Mouse (Mus musculus): ENCODE data around the gene Bcl2a1b. TPM values are rescaled to one million over a fixed set of nuclear protein-coding genes. Genes with fewer than 3 reads are reported as not detected.
"Not testable (repeated sequence)": the region's sequence is repeated elsewhere in the genome, so short reads cannot be mapped to it uniquely, and the experiment has no call there.

Gene Bcl2a1b
- total and polyA plus RNA-seq, 2 experiments from 2014 or later = 1.3 to 1.9 TPM

GRCm38 (mm10) chr9:89208939-89209338 is 9.9 kb downstream of the Bcl2a1b start:
- 54% methylated on average over 1 of the region's 1 CpGs for WGBS
- H3K9ac ChIP-seq (replicated peaks; ENCODE audit: low read depth, low read length); ATAC-seq (ENCODE audit: insufficient read depth, low read depth); H3K4me2 ChIP-seq (ENCODE audit: low read depth, low read length); H3K36me3 ChIP-seq (replicated peaks; ENCODE audit: control insufficient read depth, insufficient read depth, low read length); H3K27me3 ChIP-seq (ENCODE audit: control insufficient read depth, insufficient read depth, low read length); H3K4me3 ChIP-seq (ENCODE audit: low read depth, low read length); H3K4me1 ChIP-seq (ENCODE audit: control insufficient read depth, insufficient read depth); H3K27ac ChIP-seq (ENCODE audit: low read depth); DNase-seq (ENCODE audit: low spot score); H3K9me3 ChIP-seq (replicated peaks; ENCODE audit: control insufficient read depth, low read length): not testable (repeated sequence)

GRCm38 (mm10) chr9:89210353-89211064 is 11.5 kb downstream of the Bcl2a1b start, which contains the start of gene Mthfs:
Mthfs (plus strand) TSS chr9:89210676.
- 22% methylated on average over 9 of the region's 12 CpGs for WGBS
- Histone ChIP-seq H3K4me2 (ENCODE audit: low read depth, low read length) (peak within 1 kb of the TSS; percentile 56), H3K4me3 (ENCODE audit: low read depth, low read length) (peak within 1 kb of the TSS; percentile 38), H3K27ac (ENCODE audit: low read depth) (peak within 1 kb of the TSS; percentile 83)
- H3K9ac ChIP-seq (replicated peaks; ENCODE audit: low read depth, low read length); H3K36me3 ChIP-seq (replicated peaks; ENCODE audit: control insufficient read depth, insufficient read depth, low read length); H3K9me3 ChIP-seq (replicated peaks; ENCODE audit: control insufficient read depth, low read length); H3K4me1 ChIP-seq (ENCODE audit: control insufficient read depth, insufficient read depth); H3K27me3 ChIP-seq (ENCODE audit: control insufficient read depth, insufficient read depth, low read length): not testable (repeated sequence)
- peak; percentile 24; the same call in 1 of the 2 replicates for TF ChIP-seq CTCF (IDR thresholded peaks at IDR 0.05; ENCODE audit: low read depth)
- DNase-seq (ENCODE audit: low spot score) (peak; percentile 6), ATAC-seq (ENCODE audit: insufficient read depth, low read depth) (peak; percentile 53)

- ATAC-seq (ENCODE audit: insufficient read depth, low read depth) = peak; percentile 91
- peak overlapping the region; percentile 41 for H3K4me2 ChIP-seq (ENCODE audit: low read depth, low read length)
- H3K27me3 ChIP-seq (ENCODE audit: control insufficient read depth, insufficient read depth, low read length); H3K4me1 ChIP-seq (ENCODE audit: control insufficient read depth, insufficient read depth); H3K36me3 ChIP-seq (replicated peaks; ENCODE audit: control insufficient read depth, insufficient read depth, low read length); DNase-seq (ENCODE audit: low spot score); H3K9me3 ChIP-seq (replicated peaks; ENCODE audit: control insufficient read depth, low read length); H3K9ac ChIP-seq (replicated peaks; ENCODE audit: low read depth, low read length): not testable (repeated sequence)
- H3K4me3 ChIP-seq (ENCODE audit: low read depth, low read length) = peak overlapping the region; percentile 38
- H3K27ac ChIP-seq (ENCODE audit: low read depth) = peak overlapping the region; percentile 83
- WGBS = 10% methylated on average over 5 of the region's 44 CpGs
These were observed 12.3 kb downstream of the Bcl2a1b start for GRCm38 (mm10) chr9:89211065-89211858.

GRCm38 (mm10) chr9:89212428-89212827 is 13.4 kb downstream of the Bcl2a1b start:
- not testable (repeated sequence) for H3K4me2 ChIP-seq (ENCODE audit: low read depth, low read length); ATAC-seq (ENCODE audit: insufficient read depth, low read depth); H3K36me3 ChIP-seq (replicated peaks; ENCODE audit: control insufficient read depth, insufficient read depth, low read length); H3K4me1 ChIP-seq (ENCODE audit: control insufficient read depth, insufficient read depth); H3K9ac ChIP-seq (replicated peaks; ENCODE audit: low read depth, low read length); H3K27me3 ChIP-seq (ENCODE audit: control insufficient read depth, insufficient read depth, low read length); H3K4me3 ChIP-seq (ENCODE audit: low read depth, low read length); H3K9me3 ChIP-seq (replicated peaks; ENCODE audit: control insufficient read depth, low read length); DNase-seq (ENCODE audit: low spot score); H3K27ac ChIP-seq (ENCODE audit: low read depth)
- 60% methylated on average over 1 of the region's 1 CpGs for WGBS

- H3K4me2 ChIP-seq (ENCODE audit: low read depth, low read length); H3K9ac ChIP-seq (replicated peaks; ENCODE audit: low read depth, low read length); H3K27ac ChIP-seq (ENCODE audit: low read depth); H3K9me3 ChIP-seq (replicated peaks; ENCODE audit: control insufficient read depth, low read length); H3K4me3 ChIP-seq (ENCODE audit: low read depth, low read length); H3K36me3 ChIP-seq (replicated peaks; ENCODE audit: control insufficient read depth, insufficient read depth, low read length); H3K27me3 ChIP-seq (ENCODE audit: control insufficient read depth, insufficient read depth, low read length); ATAC-seq (ENCODE audit: insufficient read depth, low read depth); DNase-seq (ENCODE audit: low spot score); H3K4me1 ChIP-seq (ENCODE audit: control insufficient read depth, insufficient read depth): not testable (repeated sequence)
- WGBS = 87% methylated on average over 4 of the region's 4 CpGs
These were observed 19.2 kb downstream of the Bcl2a1b start for GRCm38 (mm10) chr9:89218174-89218573.

- not testable (repeated sequence) for H3K4me3 ChIP-seq (ENCODE audit: low read depth, low read length); H3K36me3 ChIP-seq (replicated peaks; ENCODE audit: control insufficient read depth, insufficient read depth, low read length); ATAC-seq (ENCODE audit: insufficient read depth, low read depth); H3K27ac ChIP-seq (ENCODE audit: low read depth); H3K9me3 ChIP-seq (replicated peaks; ENCODE audit: control insufficient read depth, low read length); DNase-seq (ENCODE audit: low spot score); H3K4me1 ChIP-seq (ENCODE audit: control insufficient read depth, insufficient read depth); H3K9ac ChIP-seq (replicated peaks; ENCODE audit: low read depth, low read length); H3K27me3 ChIP-seq (ENCODE audit: control insufficient read depth, insufficient read depth, low read length); H3K4me2 ChIP-seq (ENCODE audit: low read depth, low read length)
- whole genome bisulfite sequencing = 96% methylated on average over 3 of the region's 4 CpGs
These were observed 20.7 kb downstream of the Bcl2a1b start for GRCm38 (mm10) chr9:89219668-89220067.

- H3K4me3 ChIP-seq (ENCODE audit: low read depth, low read length); H3K9ac ChIP-seq (replicated peaks; ENCODE audit: low read depth, low read length); H3K36me3 ChIP-seq (replicated peaks; ENCODE audit: control insufficient read depth, insufficient read depth, low read length); DNase-seq (ENCODE audit: low spot score); ATAC-seq (ENCODE audit: insufficient read depth, low read depth); H3K27ac ChIP-seq (ENCODE audit: low read depth); H3K9me3 ChIP-seq (replicated peaks; ENCODE audit: control insufficient read depth, low read length); H3K4me1 ChIP-seq (ENCODE audit: control insufficient read depth, insufficient read depth); H3K27me3 ChIP-seq (ENCODE audit: control insufficient read depth, insufficient read depth, low read length); H3K4me2 ChIP-seq (ENCODE audit: low read depth, low read length): not testable (repeated sequence)
- WGBS = 83% methylated on average over 6 of the region's 6 CpGs
These were observed 21.8 kb downstream of the Bcl2a1b start for GRCm38 (mm10) chr9:89220704-89221287.
